Mouse (Mus musculus): ENCODE measurements around the gene Igfbp7.

DNA sequence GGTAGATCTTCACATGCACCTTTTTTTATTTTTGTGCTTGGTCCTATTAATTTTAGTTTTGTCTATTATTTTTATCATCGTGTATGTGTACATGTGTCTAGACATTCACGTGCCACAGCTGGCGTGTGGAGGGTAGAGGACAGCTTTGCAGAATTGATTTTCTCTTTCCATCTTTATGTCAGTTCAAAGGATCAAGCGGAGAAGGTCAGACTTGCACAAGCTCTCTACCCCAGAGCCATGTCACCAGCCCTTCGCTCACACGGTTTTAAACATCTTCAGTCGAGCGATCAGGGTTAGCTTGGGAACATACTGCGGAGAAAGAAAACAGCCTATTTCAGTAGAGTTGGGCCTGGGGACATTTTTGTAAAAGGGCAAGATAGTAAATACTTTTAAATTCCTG lies 23.2 kb upstream of the Igfbp7 start:
- TF ChIP-seq CTCF (IDR thresholded peaks at IDR 0.05), result no peak
- TF ChIP-seq POLR2A (IDR thresholded peaks at IDR 0.05; ENCODE audit: insufficient read depth, low read depth, low read length), result no peak
- no peak for TF ChIP-seq EP300 (IDR thresholded peaks at IDR 0.05; ENCODE audit: insufficient read depth, low read depth, low read length)

Data from heart, adult 2 months (tissue).